ENCODE assay signal across 13 mouse cellular contexts in genomic region chr19:32106750-32107149, GRCm38 (mm10). TPM values are rescaled to one million over a fixed set of nuclear protein-coding genes. Genes with fewer than 3 reads are reported as not detected.
A peak's percentile ranks its signal among the peaks of the same experiment; 100 is the strongest.
DNase-seq lines count a peak whose midpoint lies in the region; ATAC-seq lines count a peak whose summit lies in the region.
"Had no signal": no experiment of that assay in that cellular context is flagged by ENCODE, and none has a peak within 500 bp of the region (broad histone marks: within the 10 kb centered on the region; RNA-seq: fewer than 3 reads in every experiment).

No protein-coding gene starts in this region.

- H3K9me3 ChIP-seq in heart, embryonic 15.5 days (replicated peaks) = no peaks in the 10 kb centered on the region
- no peaks in the 10 kb centered on the region for H3K9me3 ChIP-seq in midbrain, embryonic 11.5 days (ENCODE audit: control insufficient read depth, low read length)
- H3K9me3 ChIP-seq in midbrain, embryonic 13.5 days = no peaks in the 10 kb centered on the region
- no peaks in the 10 kb centered on the region for H3K9me3 ChIP-seq in limb, embryonic 12.5 days

- peaks cover 27% of the 10 kb centered on the region for H3K4me1 ChIP-seq in heart, embryonic 15.5 days (replicated peaks)
- 0 out of 2 replicates have a peak, but pooled peaks cover 2% of the 10 kb centered on the region for H3K4me1 ChIP-seq in midbrain, embryonic 11.5 days (ENCODE audit: control insufficient read depth, insufficient read depth, low read length)
- peaks cover 12% of the 10 kb centered on the region; the same call in 1 of the 2 replicates for H3K4me1 ChIP-seq in midbrain, embryonic 13.5 days (replicated peaks)
- H3K4me1 ChIP-seq in limb, embryonic 12.5 days (replicated peaks) = peaks cover 14% of the 10 kb centered on the region

- H3K27ac ChIP-seq in heart, embryonic 15.5 days = peak overlapping the region; percentile 98
- no peak overlapping the region for H3K27ac ChIP-seq in midbrain, embryonic 11.5 days (ENCODE audit: low read depth, low read length)
- no peak overlapping the region for H3K27ac ChIP-seq in midbrain, embryonic 13.5 days
- no peak overlapping the region for H3K27ac ChIP-seq in limb, embryonic 12.5 days

- no peaks in the 10 kb centered on the region for H3K36me3 ChIP-seq in heart, embryonic 15.5 days
- no peaks in the 10 kb centered on the region for H3K36me3 ChIP-seq in midbrain, embryonic 11.5 days (ENCODE audit: control insufficient read depth, insufficient read depth, low read length)
- H3K36me3 ChIP-seq in midbrain, embryonic 13.5 days = no peaks in the 10 kb centered on the region
- H3K36me3 ChIP-seq in limb, embryonic 12.5 days = no peaks in the 10 kb centered on the region

- no peak for DNase-seq in heart, adult 11 months
- peak; percentile 75 for DNase-seq in midbrain, embryonic 11.5 days (ENCODE audit: low spot score, missing footprints)
- no peak for DNase-seq in left cerebral cortex, adult 9 months (ENCODE audit: low spot score in 2 of 2)
- DNase-seq in layer of hippocampus, adult 11-12 months (ENCODE audit: low spot score) = no peak
- no peak for DNase-seq in adipocyte (ENCODE audit: low spot score)
- DNase-seq: forebrain, postnatal 0 days; left cerebral cortex, postnatal 4 days; right cerebral cortex, postnatal 4 days; thymus, adult 2 months had no signal

- H3K27me3 ChIP-seq in heart, embryonic 15.5 days = no peaks in the 10 kb centered on the region
- no peaks in the 10 kb centered on the region for H3K27me3 ChIP-seq in midbrain, embryonic 11.5 days (ENCODE audit: control insufficient read depth, insufficient read depth, low read length)
- 0 out of 2 replicates have a peak, but pooled peaks cover 3% of the 10 kb centered on the region for H3K27me3 ChIP-seq in midbrain, embryonic 13.5 days
- peaks cover 8% of the 10 kb centered on the region; the same call in 1 of the 2 replicates for H3K27me3 ChIP-seq in limb, embryonic 12.5 days

- peak; percentile 56 for ATAC-seq in heart, embryonic 15.5 days (replicated peaks; ENCODE audit: insufficient number of reproducible peaks, insufficient read depth, low FRiP score, low read depth)
- no peak for ATAC-seq in midbrain, embryonic 11.5 days (ENCODE audit: low FRiP score)
- no peak for ATAC-seq in midbrain, embryonic 13.5 days
- ATAC-seq in limb, embryonic 12.5 days (ENCODE audit: insufficient number of reproducible peaks, insufficient read depth, low FRiP score, low TSS enrichment, low read depth) = no peak
- ATAC-seq: midbrain, embryonic 16.5 days had no signal

- H3K4me3 ChIP-seq in heart, embryonic 15.5 days = peak overlapping the region; percentile 71
- H3K4me3 ChIP-seq in midbrain, embryonic 11.5 days (ENCODE audit: low read depth, low read length) = no peak overlapping the region
- H3K4me3 ChIP-seq in midbrain, embryonic 13.5 days (replicated peaks) = no peak overlapping the region
- 0 out of 2 replicates have a peak overlapping the region, but pooled peaks have one; percentile 68 for H3K4me3 ChIP-seq in limb, embryonic 12.5 days (replicated peaks)

- peak overlapping the region; percentile 59 for H3K4me2 ChIP-seq in heart, embryonic 15.5 days
- no peak overlapping the region for H3K4me2 ChIP-seq in midbrain, embryonic 11.5 days
- H3K4me2 ChIP-seq in midbrain, embryonic 13.5 days (replicated peaks) = no peak overlapping the region
- H3K4me2 ChIP-seq in limb, embryonic 12.5 days = peak overlapping the region; percentile 60

- WGBS in heart, embryonic 15.5 days = 72% methylated on average over 2 of the region's 2 CpGs
- WGBS in midbrain, embryonic 11.5 days = 89% methylated on average over 2 of the region's 2 CpGs
- WGBS in midbrain, embryonic 13.5 days = 92% methylated on average over 2 of the region's 2 CpGs
- WGBS in limb, embryonic 12.5 days = 93% methylated on average over 2 of the region's 2 CpGs

- no peak overlapping the region for H3K9ac ChIP-seq in heart, embryonic 15.5 days
- H3K9ac ChIP-seq in midbrain, embryonic 11.5 days (ENCODE audit: low read length) = no peak overlapping the region
- H3K9ac ChIP-seq in midbrain, embryonic 13.5 days (replicated peaks) = no peak overlapping the region
- H3K9ac ChIP-seq in limb, embryonic 12.5 days (replicated peaks) = no peak overlapping the region
- H3K9ac ChIP-seq: forebrain, postnatal 0 days had no signal

RNA-seq across cellular contexts. Expression of gene Asah2, which starts 1.3 kb away (rescaled TPM):
- 2.4 TPM in 2 replicates for polyA plus RNA-seq in heart, embryonic 15.5 days (2015; fragmentation: Nextera tagmentation; extraction: Ambion mirVana)
- polyA plus RNA-seq in midbrain, embryonic 11.5 days (2014; fragmentation: Nextera tagmentation; extraction: Ambion mirVana) = 0.33 and 0.53 TPM in 2 replicates
- 0.40 and 0.77 TPM in 2 replicates for polyA plus RNA-seq in midbrain, embryonic 13.5 days (2015; fragmentation: Nextera tagmentation; extraction: Ambion mirVana)
- polyA plus RNA-seq in limb, embryonic 12.5 days (2016; fragmentation: Nextera tagmentation; extraction: Ambion mirVana) = 1.0 and 1.3 TPM in 2 replicates

Comparison
In these comparisons a context has a peak if more than half of its experiments do, and no peak if none do; other contexts are left out.
1. H3K4me2 ChIP-seq: peak in heart, embryonic 15.5 days (single experiment) and limb, embryonic 12.5 days (single experiment); none in midbrain, embryonic 11.5 days (single experiment) and midbrain, embryonic 13.5 days (single experiment).
2. H3K4me3 ChIP-seq: peak in heart, embryonic 15.5 days (single experiment) and limb, embryonic 12.5 days (single experiment); none in midbrain, embryonic 11.5 days (single experiment) and midbrain, embryonic 13.5 days (single experiment).